Mouse (Mus musculus): ENCODE measurements around the gene Atn1. TPM values are rescaled to one million over a fixed set of nuclear protein-coding genes. Genes with fewer than 3 reads are reported as not detected.
A peak's percentile ranks its signal among the peaks of the same experiment; 100 is the strongest.

The Atn1 gene
- polyA plus RNA-seq, 1 experiment from 2014 or later = 2.0 TPM

DNA sequence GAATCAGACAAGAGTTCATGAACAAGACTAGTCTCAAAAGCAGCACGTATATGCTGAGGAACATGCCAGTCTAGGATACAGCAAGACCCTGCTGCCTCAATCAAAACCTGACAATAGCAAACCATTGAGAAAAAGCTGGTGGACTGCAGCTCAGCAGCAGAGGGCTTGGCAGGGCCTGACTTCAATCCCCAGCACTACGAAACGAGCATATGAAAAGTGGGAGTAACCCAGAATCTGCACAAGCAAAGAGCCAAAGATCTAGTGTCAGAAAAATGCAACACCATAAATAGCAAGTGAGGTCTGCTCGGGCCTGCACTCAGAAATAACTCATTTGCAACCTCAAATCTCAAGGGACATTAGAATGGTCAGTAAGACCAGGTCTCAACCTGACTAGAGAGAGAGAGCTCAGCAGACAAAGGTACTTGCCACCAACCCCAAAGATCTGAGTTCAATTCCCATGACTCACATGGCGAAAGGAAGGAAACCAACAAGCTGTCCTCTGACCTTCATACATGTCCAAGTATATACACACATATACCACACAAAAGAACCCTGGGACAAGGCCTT, 50.2 kb downstream of the Atn1 start:
- WGBS (ENCODE audit: insufficient replicate concordance) = 74% methylated on average over 5 of the region's 5 CpGs
- Histone ChIP-seq H3K4me1 (replicated peaks) (peaks cover 37% of the 10 kb centered on the region), H3K9me3 (replicated peaks) (no peaks in the 10 kb centered on the region), H3K36me3 (replicated peaks) (peaks cover 91% of the 10 kb centered on the region), H3K4me3 (replicated peaks) (no peak overlapping the region), H3K4me2 (no peak overlapping the region), H3K9ac (no peak overlapping the region), H3K27ac (replicated peaks) (no peak overlapping the region), H3K27me3 (no peaks in the 10 kb centered on the region)
- ATAC-seq (ENCODE audit: insufficient read depth) = no peak

- 82% methylated on average over 2 of the region's 2 CpGs for WGBS (ENCODE audit: insufficient replicate concordance)
- no peak overlapping the region for H3K27ac ChIP-seq (replicated peaks)
Observed at GRCm38 (mm10) chr6:124704417-124704816, 51.9 kb downstream of the Atn1 start.

DNA sequence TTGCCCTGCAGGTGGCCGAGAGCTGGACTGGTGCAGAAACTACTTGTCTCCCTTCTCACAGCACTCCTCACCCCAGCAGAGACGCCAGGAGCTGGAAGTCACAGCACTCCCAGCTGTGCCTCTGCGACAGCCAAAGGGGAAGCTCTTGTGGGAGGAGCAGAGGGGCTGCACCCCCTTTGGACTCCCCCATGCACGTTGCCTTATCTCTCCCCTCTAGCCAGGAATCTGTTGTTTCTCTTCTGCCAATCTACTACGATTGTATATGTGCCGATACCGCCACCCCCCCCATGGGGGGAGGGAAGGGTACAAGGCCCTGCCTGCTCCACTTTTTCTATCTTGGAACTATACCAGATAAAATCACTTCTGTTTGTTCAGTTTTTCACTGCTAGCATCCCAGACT, 52.5 kb downstream of the Atn1 start:
- Histone ChIP-seq H3K4me3 (replicated peaks) (no peak overlapping the region), H3K27me3 (no peaks in the 10 kb centered on the region), H3K36me3 (replicated peaks) (peaks cover 99% of the 10 kb centered on the region), H3K9me3 (replicated peaks) (no peaks in the 10 kb centered on the region), H3K9ac (no peak overlapping the region), H3K4me1 (replicated peaks) (peaks cover 29% of the 10 kb centered on the region), H3K27ac (replicated peaks) (no peak overlapping the region), H3K4me2 (no peak overlapping the region)
- 38% methylated on average over 7 of the region's 7 CpGs for WGBS (ENCODE audit: insufficient replicate concordance)
- no peak for ATAC-seq (ENCODE audit: insufficient read depth)

More at GRCm38 (mm10) chr6:124704417-124704816, 51.9 kb downstream of the Atn1 start:
- Histone ChIP-seq H3K4me3 (replicated peaks) (no peak overlapping the region), H3K36me3 (replicated peaks) (peaks cover 98% of the 10 kb centered on the region), H3K4me2 (no peak overlapping the region), H3K9ac (no peak overlapping the region), H3K9me3 (replicated peaks) (no peaks in the 10 kb centered on the region), H3K4me1 (replicated peaks) (peaks cover 32% of the 10 kb centered on the region), H3K27me3 (no peaks in the 10 kb centered on the region)
- ATAC-seq (ENCODE audit: insufficient read depth) = no peak

GRCm38 (mm10) chr6:124702784-124703103, 53.6 kb downstream of the Atn1 start:
- ATAC-seq (ENCODE audit: insufficient read depth) = peak; percentile 51; the same call in 1 of the 2 replicates

DNA sequence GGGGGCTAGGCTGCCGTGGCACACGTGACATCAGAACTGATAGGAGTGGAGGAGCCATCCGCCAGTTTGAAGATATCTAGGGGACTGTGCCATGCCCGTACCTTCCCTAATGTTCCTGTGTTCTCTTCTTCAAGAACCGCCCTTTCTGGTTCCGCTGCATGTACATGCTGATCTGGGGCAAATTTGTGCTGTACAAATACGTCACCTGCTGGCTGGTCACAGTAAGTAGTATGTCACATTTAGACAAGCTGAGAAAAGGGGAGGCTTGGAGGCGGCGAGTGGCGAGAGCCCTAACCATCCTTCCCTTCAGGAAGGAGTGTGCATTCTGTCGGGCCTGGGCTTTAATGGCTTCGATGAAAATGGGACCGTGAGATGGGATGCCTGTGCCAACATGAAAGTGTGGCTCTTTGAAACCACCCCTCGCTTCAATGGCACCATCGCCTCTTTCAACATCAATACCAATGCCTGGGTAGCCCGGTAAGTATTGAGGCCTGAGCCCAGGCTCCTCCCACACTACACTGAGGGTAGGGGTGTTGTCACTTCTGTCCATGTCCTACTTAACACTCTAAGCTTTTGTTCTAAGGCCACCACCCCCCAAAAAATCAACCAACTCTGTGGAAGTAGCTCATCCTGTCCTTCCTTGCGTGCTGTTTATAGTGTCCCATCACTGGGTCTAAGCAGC, 54.1 kb downstream of the Atn1 start:
- ATAC-seq (ENCODE audit: insufficient read depth) = no peak
- WGBS (ENCODE audit: insufficient replicate concordance) = 75% methylated on average over 17 of the region's 17 CpGs
- peaks cover 96% of the 10 kb centered on the region for H3K36me3 ChIP-seq (replicated peaks)
- H3K27me3 ChIP-seq = no peaks in the 10 kb centered on the region
- H3K4me2 ChIP-seq = no peak overlapping the region
- peaks cover 19% of the 10 kb centered on the region; the same call in 1 of the 2 replicates for H3K4me1 ChIP-seq (replicated peaks)
- no peak overlapping the region for H3K4me3 ChIP-seq (replicated peaks)
- no peak overlapping the region for H3K27ac ChIP-seq (replicated peaks)
- no peak overlapping the region for H3K9ac ChIP-seq
- H3K9me3 ChIP-seq (replicated peaks) = no peaks in the 10 kb centered on the region

More at GRCm38 (mm10) chr6:124702784-124703103, 53.6 kb downstream of the Atn1 start:
- no peaks in the 10 kb centered on the region for H3K27me3 ChIP-seq
- no peak overlapping the region for H3K4me3 ChIP-seq (replicated peaks)
- H3K9me3 ChIP-seq (replicated peaks) = no peaks in the 10 kb centered on the region
- H3K4me2 ChIP-seq = no peak overlapping the region
- no peak overlapping the region for H3K27ac ChIP-seq (replicated peaks)
- peaks cover 19% of the 10 kb centered on the region; the same call in 1 of the 2 replicates for H3K4me1 ChIP-seq (replicated peaks)
- 57% methylated on average over 3 of the region's 3 CpGs for WGBS (ENCODE audit: insufficient replicate concordance)
- peaks cover 99% of the 10 kb centered on the region for H3K36me3 ChIP-seq (replicated peaks)
- no peak overlapping the region for H3K9ac ChIP-seq

GRCm38 (mm10) chr6:124701338-124701737, 55.0 kb downstream of the Atn1 start:
- WGBS (ENCODE audit: insufficient replicate concordance) = 88% methylated on average over 8 of the region's 8 CpGs
- H3K4me3 ChIP-seq (replicated peaks) = no peak overlapping the region
- ATAC-seq (ENCODE audit: insufficient read depth) = no peak
- H3K9me3 ChIP-seq (replicated peaks) = no peaks in the 10 kb centered on the region
- no peaks in the 10 kb centered on the region for H3K27me3 ChIP-seq
- no peak overlapping the region for H3K27ac ChIP-seq (replicated peaks)
- H3K9ac ChIP-seq = no peak overlapping the region
- peaks cover 19% of the 10 kb centered on the region; the same call in 1 of the 2 replicates for H3K4me1 ChIP-seq (replicated peaks)
- H3K4me2 ChIP-seq = no peak overlapping the region
- peaks cover 92% of the 10 kb centered on the region for H3K36me3 ChIP-seq (replicated peaks)

GRCm38 (mm10) chr6:124699962-124700610, 56.2 kb downstream of the Atn1 start:
- Histone ChIP-seq H3K9me3 (replicated peaks) (no peaks in the 10 kb centered on the region), H3K36me3 (replicated peaks) (peaks cover 90% of the 10 kb centered on the region), H3K9ac (no peak overlapping the region), H3K27ac (replicated peaks) (peak overlapping the region; percentile 38; the same call in 1 of the 2 replicates), H3K4me1 (replicated peaks) (peaks cover 19% of the 10 kb centered on the region; the same call in 1 of the 2 replicates), H3K4me2 (no peak overlapping the region), H3K27me3 (no peaks in the 10 kb centered on the region), H3K4me3 (replicated peaks) (no peak overlapping the region)
- ATAC-seq (ENCODE audit: insufficient read depth) = peak; percentile 7; the same call in 1 of the 2 replicates
- WGBS (ENCODE audit: insufficient replicate concordance) = 81% methylated on average over 11 of the region's 11 CpGs

DNA sequence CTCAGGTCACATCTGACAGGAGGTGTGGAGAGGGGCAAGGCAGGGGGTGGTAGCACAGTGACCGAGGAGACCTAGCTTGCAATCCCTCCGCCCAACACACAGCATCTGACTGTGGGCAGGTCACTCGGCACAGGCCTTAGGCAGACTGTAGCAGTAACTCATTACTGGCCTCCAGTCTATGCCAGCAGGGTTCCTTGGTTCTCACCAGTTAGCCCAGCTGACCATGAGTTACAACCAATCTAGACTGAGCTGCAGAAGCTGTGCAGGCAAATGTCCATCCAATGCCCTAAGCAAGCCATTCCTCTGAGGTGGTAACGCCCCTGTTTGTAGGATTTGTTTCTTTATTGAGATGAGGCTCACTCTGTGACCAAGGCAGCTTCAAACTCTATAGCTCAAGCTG, 57.0 kb downstream of the Atn1 start:
- no peaks in the 10 kb centered on the region for H3K27me3 ChIP-seq
- no peak overlapping the region for H3K4me3 ChIP-seq (replicated peaks)
- H3K4me1 ChIP-seq (replicated peaks) = peaks cover 21% of the 10 kb centered on the region; the same call in 1 of the 2 replicates
- no peak overlapping the region for H3K9ac ChIP-seq
- H3K27ac ChIP-seq (replicated peaks) = 0 out of 2 replicates have a peak overlapping the region, but pooled peaks have one; percentile 42
- no peaks in the 10 kb centered on the region for H3K9me3 ChIP-seq (replicated peaks)
- ATAC-seq (ENCODE audit: insufficient read depth) = no peak
- 79% methylated on average over 4 of the region's 4 CpGs for WGBS (ENCODE audit: insufficient replicate concordance)
- no peak overlapping the region for H3K4me2 ChIP-seq
- H3K36me3 ChIP-seq (replicated peaks) = peaks cover 83% of the 10 kb centered on the region

DNA sequence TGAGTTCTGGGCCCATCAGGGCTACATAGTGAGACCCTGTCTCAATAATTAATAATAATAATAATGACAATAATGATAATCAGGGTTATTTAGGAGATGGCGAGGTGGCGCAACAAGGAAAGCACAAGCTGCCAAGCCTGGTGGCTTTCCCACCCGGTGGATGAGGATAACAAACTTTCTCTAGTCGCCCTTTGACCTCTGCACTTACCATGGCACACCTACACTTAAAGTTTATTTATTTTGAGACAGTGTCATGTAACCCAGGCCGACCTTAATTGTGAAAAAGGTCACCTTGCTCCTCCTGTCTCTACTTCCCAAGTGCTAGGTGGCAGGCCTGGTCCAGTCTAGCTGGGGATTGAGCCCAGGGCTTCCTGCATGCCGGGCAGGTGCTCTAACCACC, 57.6 kb downstream of the Atn1 start:
- Histone ChIP-seq H3K4me1 (replicated peaks) (peaks cover 24% of the 10 kb centered on the region), H3K9ac (no peak overlapping the region), H3K36me3 (replicated peaks) (peaks cover 77% of the 10 kb centered on the region), H3K27ac (replicated peaks) (no peak overlapping the region), H3K9me3 (replicated peaks) (no peaks in the 10 kb centered on the region), H3K27me3 (no peaks in the 10 kb centered on the region), H3K4me2 (no peak overlapping the region), H3K4me3 (replicated peaks) (no peak overlapping the region)
- WGBS (ENCODE audit: insufficient replicate concordance) = 78% methylated on average over 6 of the region's 6 CpGs
- no peak for ATAC-seq (ENCODE audit: insufficient read depth)

- Histone ChIP-seq H3K4me1 (replicated peaks) (peaks cover 30% of the 10 kb centered on the region), H3K36me3 (replicated peaks) (peaks cover 55% of the 10 kb centered on the region)
- no peak for ATAC-seq (ENCODE audit: insufficient read depth)
Observed at GRCm38 (mm10) chr6:124696441-124697150, 59.7 kb downstream of the Atn1 start.

More at GRCm38 (mm10) chr6:124696441-124697150, 59.7 kb downstream of the Atn1 start:
- H3K27ac ChIP-seq (replicated peaks) = no peak overlapping the region
- 81% methylated on average over 7 of the region's 7 CpGs for WGBS (ENCODE audit: insufficient replicate concordance)
- no peak overlapping the region for H3K4me2 ChIP-seq
- no peaks in the 10 kb centered on the region for H3K27me3 ChIP-seq
- no peak overlapping the region for H3K4me3 ChIP-seq (replicated peaks)
- no peaks in the 10 kb centered on the region for H3K9me3 ChIP-seq (replicated peaks)
- H3K9ac ChIP-seq = no peak overlapping the region

Measured in liver, embryonic 15.5 days (tissue).